Mouse (Mus musculus) neural tube, embryonic 11.5 days (tissue): ENCODE results near the gene Trir. TPM values are rescaled to one million over a fixed set of nuclear protein-coding genes. Genes with fewer than 3 reads are reported as not detected.

Experiments used
- ATAC-seq: fragments of 200-750 bp; cut with Nextera tagmentation; 2 replicates; pipeline ENCODE4 v1.8.0; 2017; ENCODE audit warnings: moderate number of reproducible peaks, mild to moderate bottlenecking, moderate TSS enrichment, moderate library complexity; ENCODE audit not compliant: insufficient read depth, low FRiP score, low TSS enrichment
- DNase-seq: peaks from one replicate; pipeline ENCODE4 v3.0.0-alpha.2; 2015; ENCODE audit warnings: low spot score
- H3K27ac ChIP-seq: fragments of 300-500 bp; sonication (generic); 2 replicates; pipeline ENCODE4 v1.5.1; 2014; ENCODE audit warnings: low read depth, mild to moderate bottlenecking, low read length
- H3K27me3 ChIP-seq: fragments of 300-500 bp; sonication (generic); 2 replicates; pipeline ENCODE4 v1.6.1; 2014; ENCODE audit warnings: mild to moderate bottlenecking, low read length, mixed read lengths; ENCODE audit not compliant: control insufficient read depth, insufficient read depth
- H3K36me3 ChIP-seq: fragments of 300-500 bp; sonication (generic); 2 replicates; pipeline ENCODE4 v1.6.1; 2014; ENCODE audit warnings: mild to moderate bottlenecking, low read length, moderate library complexity, mixed read lengths; ENCODE audit not compliant: control insufficient read depth, insufficient read depth
- H3K4me1 ChIP-seq: fragments of 300-500 bp; sonication (generic); 2 replicates; pipeline ENCODE4 v1.6.1; 2014; ENCODE audit warnings: low read length, mixed read lengths; ENCODE audit not compliant: control insufficient read depth, insufficient read depth
- H3K4me2 ChIP-seq: fragments of 300-500 bp; sonication (generic); 2 replicates; pipeline ENCODE4 v1.6.1; 2014; ENCODE audit warnings: low read depth, mild to moderate bottlenecking, moderate library complexity
- H3K4me3 ChIP-seq: fragments of 300-500 bp; sonication (generic); 2 replicates; pipeline ENCODE4 v1.5.1; 2014; ENCODE audit warnings: low read depth, low read length
- H3K9ac ChIP-seq: fragments of 300-500 bp; sonication (generic); 2 replicates; pipeline ENCODE4 v1.6.1; 2014; ENCODE audit warnings: mild to moderate bottlenecking, low read length
- H3K9me3 ChIP-seq: fragments of 300-500 bp; sonication (generic); 2 replicates; pipeline ENCODE4 v1.6.1; 2016; ENCODE audit warnings: low read length; ENCODE audit not compliant: control insufficient read depth
- WGBS: fragments of 180-500 bp; shearing (Covaris S2); extraction: QIAGEN DNeasy Blood & Tissue Kit; methylation state at CpG from one replicate; pipeline ENCODE4 v1.1.7; 2014; 5-methylcytosine and 5-hydroxymethylcytosine counted together
- polyA plus RNA-seq: library from polyadenylated mRNA; unstranded; fragments of >200 nt; fragmentation: Nextera tagmentation; extraction: Ambion mirVana; gene quantifications from 2 replicates; pipeline ENCODE4 v1.2.1, GENCODE M21; 2014

Trir gene
- polyA plus RNA-seq, 1 experiment from 2014 or later: 158 TPM

- Histone ChIP-seq H3K4me3 (peak overlapping the region; percentile 100), H3K27ac (no peak overlapping the region), H3K9ac (peak overlapping the region; percentile 99), H3K9me3 (no peaks in the 10 kb centered on the region), H3K4me1 (peaks cover 27% of the 10 kb centered on the region), H3K36me3 (peaks cover 15% of the 10 kb centered on the region), H3K4me2 (peak overlapping the region; percentile 57), H3K27me3 (no peaks in the 10 kb centered on the region)
- 35% methylated on average over 2 of the region's 2 CpGs for WGBS
- no peak for ATAC-seq
- DNase-seq: no peak
These were observed 1.3 kb downstream of the Trir start for GRCm38 (mm10) chr8:85027922-85028321.

GRCm38 (mm10) chr8:85029271-85029670 is 2.6 kb downstream of the Trir start:
- Histone ChIP-seq H3K4me3 (0 out of 2 replicates have a peak overlapping the region, but pooled peaks have one; percentile 6), H3K9ac (no peak overlapping the region), H3K36me3 (peaks cover 16% of the 10 kb centered on the region), H3K4me1 (peaks cover 23% of the 10 kb centered on the region), H3K4me2 (peak overlapping the region; percentile 9), H3K27ac (no peak overlapping the region), H3K27me3 (no peaks in the 10 kb centered on the region), H3K9me3 (no peaks in the 10 kb centered on the region)
- ATAC-seq (no peak), DNase-seq (no peak)
- WGBS: 93% methylated on average over 14 of the region's 14 CpGs

GRCm38 (mm10) chr8:85032622-85033311 is 6.1 kb downstream of the Trir start:
- Histone ChIP-seq H3K27ac (no peak overlapping the region), H3K4me1 (peaks cover 19% of the 10 kb centered on the region), H3K9ac (no peak overlapping the region), H3K36me3 (peaks cover 16% of the 10 kb centered on the region), H3K27me3 (no peaks in the 10 kb centered on the region), H3K4me3 (no peak overlapping the region), H3K9me3 (no peaks in the 10 kb centered on the region), H3K4me2 (no peak overlapping the region)
- WGBS: 82% methylated on average over 4 of the region's 4 CpGs
- DNase-seq: no peak
- no peak for ATAC-seq

- Histone ChIP-seq H3K4me2 (no peak overlapping the region), H3K4me3 (no peak overlapping the region), H3K27me3 (no peaks in the 10 kb centered on the region), H3K9me3 (no peaks in the 10 kb centered on the region), H3K9ac (no peak overlapping the region), H3K27ac (no peak overlapping the region), H3K36me3 (peaks cover 16% of the 10 kb centered on the region), H3K4me1 (peaks cover 15% of the 10 kb centered on the region)
- ATAC-seq (no peak), DNase-seq (no peak)
- 45% methylated on average over 1 of the region's 1 CpGs for WGBS
These were observed 7.2 kb downstream of the Trir start for GRCm38 (mm10) chr8:85033867-85034266.

GRCm38 (mm10) chr8:85034764-85035163 is 8.1 kb downstream of the Trir start:
- WGBS: 8% methylated on average over 12 of the region's 13 CpGs
- ATAC-seq (no peak), DNase-seq (peak; percentile 68)
- peaks cover 9% of the 10 kb centered on the region for H3K36me3 ChIP-seq
- H3K27ac ChIP-seq: no peak overlapping the region
- H3K9ac ChIP-seq: no peak overlapping the region
- H3K4me3 ChIP-seq: peak overlapping the region; percentile 79; the same call in 1 of the 2 replicates
- H3K9me3 ChIP-seq: no peaks in the 10 kb centered on the region
- H3K4me1 ChIP-seq: peaks cover 12% of the 10 kb centered on the region; the same call in 1 of the 2 replicates
- peak overlapping the region; percentile 98 for H3K4me2 ChIP-seq
- no peaks in the 10 kb centered on the region for H3K27me3 ChIP-seq

- H3K4me3 ChIP-seq: peak overlapping the region; percentile 79
- DNase-seq (no peak), ATAC-seq (no peak)
- no peaks in the 10 kb centered on the region for H3K27me3 ChIP-seq
- H3K4me1 ChIP-seq: peaks cover 14% of the 10 kb centered on the region; the same call in 1 of the 2 replicates
- no peaks in the 10 kb centered on the region for H3K9me3 ChIP-seq
- H3K27ac ChIP-seq: no peak overlapping the region
- WGBS: 8% methylated on average over 12 of the region's 12 CpGs
- H3K9ac ChIP-seq: peak overlapping the region; percentile 69
- H3K36me3 ChIP-seq: peaks cover 11% of the 10 kb centered on the region
- peak overlapping the region; percentile 98 for H3K4me2 ChIP-seq
These were observed 8.6 kb downstream of the Trir start for GRCm38 (mm10) chr8:85035165-85035727.

GRCm38 (mm10) chr8:85035728-85036310 is 9.2 kb downstream of the Trir start:
- H3K4me2 ChIP-seq: peak overlapping the region; percentile 98
- peak overlapping the region; percentile 79 for H3K4me3 ChIP-seq
- H3K9me3 ChIP-seq: no peaks in the 10 kb centered on the region
- H3K27me3 ChIP-seq: no peaks in the 10 kb centered on the region
- H3K36me3 ChIP-seq: peaks cover 12% of the 10 kb centered on the region
- DNase-seq (no peak), ATAC-seq (0 out of 2 replicates have a peak, but pooled peaks have one; percentile 0)
- peak overlapping the region; percentile 69 for H3K9ac ChIP-seq
- peak overlapping the region; percentile 98 for H3K27ac ChIP-seq
- peaks cover 14% of the 10 kb centered on the region; the same call in 1 of the 2 replicates for H3K4me1 ChIP-seq
- under 1% methylated on average over 15 of the region's 15 CpGs for WGBS

GRCm38 (mm10) chr8:85036381-85036717 is 9.7 kb downstream of the Trir start:
- H3K4me3 ChIP-seq: peak overlapping the region; percentile 79
- peak overlapping the region; percentile 98 for H3K27ac ChIP-seq
- H3K27me3 ChIP-seq: no peaks in the 10 kb centered on the region
- peak overlapping the region; percentile 69 for H3K9ac ChIP-seq
- peak overlapping the region; percentile 98 for H3K4me2 ChIP-seq
- peaks cover 14% of the 10 kb centered on the region; the same call in 1 of the 2 replicates for H3K4me1 ChIP-seq
- ATAC-seq (peak; percentile 40), DNase-seq (no peak)
- peaks cover 14% of the 10 kb centered on the region for H3K36me3 ChIP-seq
- H3K9me3 ChIP-seq: no peaks in the 10 kb centered on the region
- 0% methylated on average over 9 of the region's 9 CpGs for WGBS
